Mouse (Mus musculus) small intestine, adult 2 months (tissue): ENCODE data around the gene Tpi1. TPM values are rescaled to one million over a fixed set of nuclear protein-coding genes. Genes with fewer than 3 reads are reported as not detected.
A peak's percentile ranks its signal among the peaks of the same experiment; 100 is the strongest.

Experiments
- H3K27ac ChIP-seq: fragments of 200-500 bp; 2 replicates; pipeline ENCODE4 v1.5.1; 2012; ENCODE audit warnings: low read depth, low read length, control low read depth, inconsistent platforms; ENCODE audit not compliant: insufficient read depth
- H3K27me3 ChIP-seq: fragments of 200-500 bp; 2 replicates; pipeline ENCODE4 v1.6.1; 2012; ENCODE audit warnings: mild to moderate bottlenecking, moderate library complexity, low read length, inconsistent platforms; ENCODE audit not compliant: control insufficient read depth, insufficient read depth
- H3K36me3 ChIP-seq: fragments of 200-500 bp; 2 replicates; pipeline ENCODE4 v1.6.1; 2012; ENCODE audit warnings: mild to moderate bottlenecking, low read length, control low read depth, inconsistent platforms; ENCODE audit not compliant: control insufficient read depth, insufficient read depth
- H3K4me1 ChIP-seq: fragments of 200-500 bp; 2 replicates; pipeline ENCODE4 v1.6.1; 2012; ENCODE audit warnings: low read length, inconsistent platforms, mixed read lengths; ENCODE audit not compliant: control insufficient read depth, insufficient read depth, insufficient read length
- H3K4me3 ChIP-seq: fragments of 200-500 bp; 2 replicates; pipeline ENCODE4 v1.5.1; 2012; ENCODE audit warnings: low read depth, mild to moderate bottlenecking, control low read depth, inconsistent platforms, low read length, moderate library complexity
- CTCF ChIP-seq: fragments of 200-500 bp; IDR thresholded peaks from 2 replicates; pipeline ENCODE4 v1.5.1; 2012; ENCODE audit warnings: low read depth, mild to moderate bottlenecking, control low read depth, inconsistent platforms, low read length, moderate library complexity, mixed read lengths; ENCODE audit not compliant: insufficient replicate concordance, insufficient read length; ENCODE audit errors: extremely low read depth
- POLR2A ChIP-seq: fragments of 200-500 bp; IDR thresholded peaks from 2 replicates; pipeline ENCODE4 v1.6.1; 2012; ENCODE audit warnings: low read depth, mild to moderate bottlenecking, control low read depth, inconsistent platforms, low read length, moderate library complexity
- WGBS: fragments of 180-500 bp; shearing (Covaris S2); methylation state at CpG from one replicate; pipeline ENCODE4 v1.1.7; 2018; 5-methylcytosine and 5-hydroxymethylcytosine counted together
- polyA plus RNA-seq: library from polyadenylated mRNA; depleted of rRNA; stranded (reverse); fragments of >200 nt; gene quantifications from 2 replicates; pipeline ENCODE4 v1.2.3, GENCODE M21; 2012

Tpi1 gene
- polyA plus RNA-seq, 1 experiment: 801 TPM

- Histone ChIP-seq H3K36me3 (peaks cover 53% of the 10 kb centered on the region), H3K4me3 (no peak overlapping the region), H3K4me1 (peaks cover 5% of the 10 kb centered on the region; the same call in 1 of the 2 replicates), H3K27me3 (no peaks in the 10 kb centered on the region), H3K27ac (no peak overlapping the region)
- TF ChIP-seq CTCF (no peak), POLR2A (no peak)
- 95% methylated on average over 8 of the region's 8 CpGs for WGBS
Measured at GRCm38 (mm10) chr6:124817563-124817962, 3.5 kb upstream of the Tpi1 start.

GRCm38 (mm10) chr6:124817125-124817524 is 3.0 kb upstream of the Tpi1 start:
- WGBS: 95% methylated on average over 11 of the region's 11 CpGs
- Histone ChIP-seq H3K36me3 (peaks cover 52% of the 10 kb centered on the region), H3K27me3 (no peaks in the 10 kb centered on the region), H3K4me1 (peaks cover 5% of the 10 kb centered on the region; the same call in 1 of the 2 replicates), H3K27ac (no peak overlapping the region), H3K4me3 (no peak overlapping the region)
- TF ChIP-seq CTCF (no peak), POLR2A (no peak)

GRCm38 (mm10) chr6:124816611-124817010 is 2.5 kb upstream of the Tpi1 start:
- Histone ChIP-seq H3K36me3 (peaks cover 53% of the 10 kb centered on the region), H3K4me1 (peaks cover 8% of the 10 kb centered on the region; the same call in 1 of the 2 replicates), H3K27me3 (no peaks in the 10 kb centered on the region), H3K4me3 (no peak overlapping the region), H3K27ac (no peak overlapping the region)
- TF ChIP-seq CTCF (no peak), POLR2A (no peak)
- WGBS: 90% methylated on average over 4 of the region's 4 CpGs

- Histone ChIP-seq H3K4me1 (peaks cover 9% of the 10 kb centered on the region; the same call in 1 of the 2 replicates), H3K27me3 (no peaks in the 10 kb centered on the region), H3K36me3 (peaks cover 47% of the 10 kb centered on the region), H3K27ac (no peak overlapping the region), H3K4me3 (no peak overlapping the region)
- TF ChIP-seq POLR2A: no peak
- TF ChIP-seq CTCF: no peak
- WGBS: 51% methylated on average over 9 of the region's 9 CpGs
Measured at GRCm38 (mm10) chr6:124814858-124815774, 1.0 kb upstream of the Tpi1 start.

- 0 out of 2 replicates have a peak overlapping the region, but pooled peaks have one; percentile 10 for H3K27ac ChIP-seq
- TF ChIP-seq CTCF (no peak), POLR2A (no peak)
- WGBS: 16% methylated on average over 8 of the region's 8 CpGs
- peaks cover 40% of the 10 kb centered on the region for H3K36me3 ChIP-seq
- H3K4me3 ChIP-seq: peak overlapping the region; percentile 88
- no peaks in the 10 kb centered on the region for H3K27me3 ChIP-seq
- H3K4me1 ChIP-seq: peaks cover 13% of the 10 kb centered on the region; the same call in 1 of the 2 replicates
Measured at GRCm38 (mm10) chr6:124814448-124814847, 352 bp upstream of the Tpi1 start.

GRCm38 (mm10) chr6:124813496-124813895 is 600 bp downstream of the Tpi1 start:
- TF ChIP-seq POLR2A (no peak; the same call in 1 of the 2 replicates), CTCF (no peak)
- Histone ChIP-seq H3K4me1 (peaks cover 13% of the 10 kb centered on the region; the same call in 1 of the 2 replicates), H3K27me3 (no peaks in the 10 kb centered on the region), H3K36me3 (peaks cover 34% of the 10 kb centered on the region), H3K4me3 (peak overlapping the region; percentile 88), H3K27ac (peak overlapping the region; percentile 65)
- 0% methylated on average over 18 of the region's 18 CpGs for WGBS

GRCm38 (mm10) chr6:124812848-124813247 is 1.2 kb downstream of the Tpi1 start:
- H3K36me3 ChIP-seq: peaks cover 29% of the 10 kb centered on the region
- H3K27me3 ChIP-seq: no peaks in the 10 kb centered on the region
- H3K4me1 ChIP-seq: peaks cover 17% of the 10 kb centered on the region; the same call in 1 of the 2 replicates
- peak overlapping the region; percentile 65 for H3K27ac ChIP-seq
- peak overlapping the region; percentile 88 for H3K4me3 ChIP-seq
- WGBS: 16% methylated on average over 9 of the region's 9 CpGs
- TF ChIP-seq POLR2A (no peak), CTCF (no peak)
